Mouse (Mus musculus): ENCODE measurements around the gene Zfp212.

GRCm38 (mm10) chr6:47906326-47906725, 13.9 kb upstream of the Zfp212 start:
- no peak for TF ChIP-seq POLR2A (IDR thresholded peaks at IDR 0.05; ENCODE audit: low read depth, low read length)
- TF ChIP-seq CTCF (IDR thresholded peaks at IDR 0.05; ENCODE audit: extremely low read depth, insufficient read depth, insufficient read length, insufficient replicate concordance), result no peak

All from spleen, adult 2 months (tissue).